Mouse (Mus musculus) layer of hippocampus, adult 9-11 months (tissue): ENCODE data around the gene Mapk14.
A peak's percentile ranks its signal among the peaks of the same experiment; 100 is the strongest.
"Not testable (repeated sequence)": the region's sequence is repeated elsewhere in the genome, so short reads cannot be mapped to it uniquely, and the experiment has no call there.

ENCODE experiments used
- DNase-seq: peaks from one replicate; pipeline ENCODE4 v3.0.0; 2022

Gene Mapk14

DNA sequence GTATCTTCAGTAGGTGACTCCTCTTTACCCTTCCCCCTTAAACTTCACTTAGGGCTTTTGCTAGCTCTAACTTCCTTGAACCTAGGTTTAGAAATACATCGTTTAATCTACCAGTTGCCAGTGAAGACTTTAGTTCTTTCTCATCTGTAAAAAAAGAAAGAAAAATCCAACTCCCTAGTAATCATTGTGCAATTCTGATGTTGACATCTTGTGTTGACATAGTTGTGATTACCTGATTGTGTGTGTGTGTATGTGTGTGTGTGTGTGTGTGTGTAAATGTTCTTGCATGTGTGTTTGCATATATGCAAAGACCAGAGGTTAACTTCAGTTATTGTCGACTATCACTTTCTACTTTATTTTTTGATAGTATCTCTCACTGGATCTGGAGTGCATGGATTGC is 7.5 kb downstream of the Mapk14 start:
- no peak for DNase-seq

DNA sequence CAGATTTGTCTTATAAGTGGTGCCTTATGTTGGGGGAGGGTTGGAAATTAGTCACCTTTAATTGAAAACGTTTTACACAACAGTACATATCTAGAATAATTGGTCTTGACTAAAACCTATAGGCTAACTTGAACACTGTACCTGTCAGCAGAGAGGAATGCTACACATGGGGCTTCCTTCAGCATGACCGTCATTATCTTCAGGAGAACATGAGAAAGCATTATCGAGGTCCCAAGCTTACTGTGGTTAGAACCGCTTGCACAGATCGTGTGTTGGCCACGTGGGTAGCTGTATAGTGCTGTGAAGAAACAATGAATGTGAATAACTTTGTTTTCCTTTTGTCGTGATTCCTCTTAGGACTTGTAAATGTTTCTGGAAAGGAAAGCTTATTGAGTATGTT is 8.7 kb downstream of the Mapk14 start:
- no peak for DNase-seq

DNA sequence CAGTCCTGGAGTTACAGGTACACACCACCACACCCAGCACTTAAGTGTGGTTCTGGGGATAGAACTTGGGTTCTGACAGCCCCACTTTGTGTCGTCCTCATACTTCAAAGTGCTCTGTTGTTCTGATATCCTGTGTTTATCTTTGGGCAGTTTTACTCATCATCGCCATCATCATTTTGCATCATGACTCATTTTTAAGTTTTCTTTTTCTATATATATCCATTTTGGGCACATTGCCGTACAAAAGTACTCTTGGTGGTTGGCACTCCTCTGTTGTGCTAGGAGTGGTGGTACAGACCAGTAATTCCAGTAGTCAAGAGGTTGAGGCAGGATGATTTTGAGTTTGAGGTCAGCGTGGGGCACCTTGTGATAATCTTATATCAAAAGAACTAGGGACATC is 10.0 kb downstream of the Mapk14 start:
- DNase-seq, result no peak

DNA sequence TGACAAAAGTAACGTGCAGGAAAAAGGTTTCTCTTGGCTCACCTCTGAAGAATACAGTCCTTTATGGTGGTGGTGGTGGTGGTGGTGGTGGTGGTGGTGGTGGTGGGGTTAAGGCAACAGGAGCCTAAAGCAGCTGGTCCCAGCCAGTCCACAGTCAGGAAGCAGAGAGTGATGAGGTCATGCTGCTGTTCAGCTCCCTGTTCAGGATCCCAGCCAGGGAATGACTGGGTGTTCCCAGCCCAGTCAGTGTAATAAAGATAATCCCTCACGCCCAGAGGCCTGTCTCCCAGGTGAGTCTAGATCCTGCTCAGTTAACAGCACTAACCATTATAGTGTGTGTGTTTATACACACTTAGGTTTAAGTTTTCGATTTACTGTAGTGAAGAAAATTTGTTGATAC is 10.6 kb downstream of the Mapk14 start:
- DNase-seq, result no peak

DNA sequence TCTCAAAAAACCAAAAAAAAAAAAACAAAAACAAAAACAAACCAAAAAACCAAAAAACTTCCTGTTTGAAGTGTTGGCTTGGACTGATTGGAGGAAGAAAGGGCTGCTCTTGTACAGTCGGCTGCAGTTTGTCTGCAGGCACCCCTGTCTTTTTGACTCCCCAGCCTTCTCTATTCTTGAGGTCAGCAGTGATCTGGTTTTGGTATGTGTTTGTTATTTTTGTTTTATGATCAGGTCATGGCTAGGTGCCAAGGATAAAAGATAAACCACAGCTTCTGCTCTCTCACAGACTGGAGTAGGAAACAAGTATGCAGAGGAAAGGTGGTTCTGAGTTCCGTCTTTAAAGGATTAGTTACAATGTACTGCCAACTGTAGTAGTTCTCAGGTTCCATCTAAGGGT is 11.5 kb downstream of the Mapk14 start:
- no peak for DNase-seq

DNA sequence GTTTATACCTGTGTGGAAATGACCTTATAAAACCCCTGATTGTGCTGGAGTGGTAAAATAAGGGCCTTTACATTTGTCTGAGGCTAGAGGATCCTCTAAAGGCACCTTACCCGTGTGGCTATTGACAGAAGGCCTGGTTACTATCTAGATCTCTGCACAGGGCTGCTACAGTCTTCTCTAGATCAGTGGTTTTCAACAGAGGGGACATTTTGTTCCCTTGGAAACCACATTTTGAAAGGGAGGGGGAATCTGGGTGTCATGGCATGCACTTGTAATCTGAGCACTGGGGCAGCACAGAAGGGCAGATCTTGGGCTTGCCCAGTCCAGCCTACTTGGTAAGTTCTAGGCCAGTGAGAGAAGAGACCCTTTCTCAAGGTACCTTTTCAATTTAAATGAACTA is 15.6 kb downstream of the Mapk14 start:
- no peak for DNase-seq

DNA sequence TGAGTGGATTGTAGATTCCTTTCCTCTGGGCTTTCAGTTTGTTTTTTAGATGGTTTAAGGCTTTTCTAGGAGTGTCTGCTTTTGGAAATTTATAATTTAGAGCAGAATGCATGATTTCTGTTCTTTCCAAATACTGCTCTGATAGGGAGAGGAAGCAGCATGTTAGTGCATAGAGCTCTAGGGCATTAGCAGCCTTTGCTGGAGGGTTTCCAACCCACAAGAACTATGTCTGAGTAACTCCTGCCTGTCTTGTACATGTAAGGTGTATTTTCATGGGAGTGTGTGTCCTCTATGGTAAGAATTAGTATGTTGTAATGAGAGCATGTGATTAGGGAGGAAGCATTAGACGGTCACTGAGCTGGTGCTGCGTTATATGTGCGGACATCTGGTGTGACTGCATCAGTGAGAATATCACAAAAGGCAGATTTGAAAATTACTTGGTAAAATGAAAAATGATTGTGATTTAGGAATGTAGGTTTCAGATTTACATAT is 16.1 kb downstream of the Mapk14 start:
- no peak for DNase-seq

DNA sequence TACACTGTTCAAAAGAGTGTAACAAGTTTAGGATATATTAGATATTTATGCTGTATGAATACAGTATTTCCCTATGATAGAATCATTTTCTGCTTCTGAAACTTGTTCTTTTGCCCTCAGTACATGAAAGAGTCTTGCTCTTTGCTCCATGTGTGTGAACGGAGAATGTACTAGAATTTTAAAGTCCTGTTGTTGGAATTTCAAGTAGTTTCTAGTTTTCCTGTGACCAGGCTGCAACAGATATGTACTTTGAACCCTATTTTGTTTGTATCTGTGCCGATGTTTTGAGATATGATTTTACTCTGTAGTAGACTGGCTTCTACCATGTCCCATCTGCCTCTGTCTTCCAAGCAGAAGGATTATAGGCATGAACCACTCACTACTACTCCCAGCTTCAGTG is 16.7 kb downstream of the Mapk14 start:
- no peak for DNase-seq

DNA sequence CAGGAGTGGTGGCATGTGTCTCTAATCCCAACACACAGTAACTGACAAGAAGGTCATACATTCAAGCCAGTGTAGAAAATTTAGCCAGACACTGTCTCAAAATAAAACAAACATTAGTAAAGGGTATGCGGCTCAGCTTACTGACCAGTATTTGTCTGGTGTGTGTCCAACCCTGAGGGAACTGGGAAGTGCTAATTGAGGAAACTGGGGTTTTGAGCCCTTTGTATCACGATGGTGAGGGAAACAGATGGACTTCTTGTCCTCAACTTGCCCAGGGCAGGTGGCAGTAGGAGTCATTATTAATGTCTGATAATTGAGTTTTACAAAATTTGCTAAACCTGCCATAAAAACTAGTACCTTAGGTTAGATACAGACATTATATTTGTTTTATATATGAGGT is 17.9 kb downstream of the Mapk14 start:
- DNase-seq, result no peak

DNA sequence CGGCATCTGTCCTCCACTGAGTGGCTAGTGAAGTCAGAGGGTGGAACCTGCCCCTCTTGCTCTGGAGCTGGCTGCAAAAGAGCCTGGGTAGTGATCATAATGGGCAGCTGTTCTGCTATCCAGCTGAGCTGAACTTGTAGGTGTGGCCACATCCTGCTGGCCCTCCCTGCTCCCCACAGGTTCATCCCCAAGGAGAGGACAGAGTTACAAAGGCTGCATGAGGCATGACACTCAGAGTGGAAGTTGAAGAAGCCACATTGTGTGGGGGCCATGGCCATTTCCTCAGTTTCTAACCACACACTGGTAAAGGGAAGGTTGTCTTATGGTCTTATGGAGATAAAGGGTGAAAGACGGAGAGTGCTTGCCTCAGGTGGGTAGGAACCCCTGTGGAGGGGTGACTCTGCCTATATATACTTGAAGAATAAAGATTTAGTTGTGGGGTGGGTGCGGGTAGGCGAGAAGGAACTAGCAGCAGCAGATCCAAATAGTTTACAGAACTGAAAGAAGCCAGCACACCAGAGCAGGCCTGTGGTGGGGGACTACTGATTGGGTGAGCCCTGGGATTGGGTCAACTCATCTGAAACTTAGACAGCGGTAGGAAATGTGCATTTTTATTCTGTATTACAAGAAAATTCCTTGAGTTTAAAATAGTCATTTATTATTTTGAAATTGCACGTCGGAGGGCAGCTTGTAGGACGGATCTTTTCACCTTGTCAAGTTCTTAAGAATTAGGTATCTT is 18.6 kb downstream of the Mapk14 start:
- peak; percentile 47 for DNase-seq

DNA sequence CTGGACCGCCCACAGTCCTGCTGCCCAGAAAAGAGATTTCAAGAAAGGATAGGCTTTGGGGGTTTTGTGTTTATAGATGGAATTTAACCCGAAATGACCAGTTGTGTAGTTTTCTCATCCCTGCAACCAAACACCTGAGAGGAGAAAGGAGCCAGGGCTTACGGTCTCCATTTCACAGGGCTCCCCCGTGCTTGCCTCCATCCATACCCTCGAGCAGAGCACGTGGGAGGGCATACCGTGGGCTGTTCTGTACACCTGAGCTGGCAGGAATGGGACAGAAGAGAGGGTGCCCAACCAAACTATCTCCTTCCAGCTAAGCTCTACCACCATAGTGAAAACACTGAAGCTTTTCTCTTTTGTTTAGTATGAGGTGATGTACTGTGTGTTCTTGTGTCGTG is 19.2 kb downstream of the Mapk14 start:
- no peak for DNase-seq

DNA sequence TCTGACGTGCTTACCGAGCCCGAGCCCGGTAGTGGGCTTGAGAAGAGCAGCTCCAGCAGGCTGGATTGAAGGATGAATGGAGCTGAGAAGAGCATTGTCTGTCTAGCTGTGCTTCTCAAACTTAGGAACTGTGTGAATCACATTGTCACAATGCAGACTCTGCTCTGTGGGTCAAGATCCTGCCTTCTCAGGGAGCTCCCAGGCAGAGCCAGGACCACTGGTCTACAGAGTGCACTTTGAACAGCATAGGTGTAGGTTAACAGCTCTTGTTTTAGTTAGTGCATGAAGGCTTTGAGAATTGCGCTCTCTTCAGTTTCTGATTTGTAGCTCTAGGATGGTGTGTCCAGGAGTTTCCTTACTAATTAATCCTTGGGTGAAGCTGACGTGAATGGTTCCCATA is 20.1 kb downstream of the Mapk14 start:
- no peak for DNase-seq

DNA sequence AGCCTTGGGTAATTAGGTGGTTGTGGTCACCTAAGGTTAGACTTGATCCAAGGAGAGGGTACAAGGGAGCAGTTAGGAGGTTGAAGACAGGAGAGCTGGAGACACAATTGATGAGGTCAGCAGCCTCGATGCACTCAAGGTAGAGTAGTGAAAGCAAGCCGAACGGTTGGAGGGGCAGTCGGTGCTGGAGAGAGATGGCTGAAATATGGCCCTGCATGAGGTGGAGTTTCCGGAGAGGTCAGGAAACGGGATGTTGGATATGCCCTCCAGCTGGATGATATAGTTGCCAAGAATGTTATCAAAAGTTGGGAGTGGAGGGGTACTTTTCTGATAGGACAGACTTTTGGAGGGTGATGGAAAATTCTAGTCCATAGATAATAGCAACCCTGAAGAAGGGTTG is 21.2 kb downstream of the Mapk14 start:
- DNase-seq, result no peak

DNA sequence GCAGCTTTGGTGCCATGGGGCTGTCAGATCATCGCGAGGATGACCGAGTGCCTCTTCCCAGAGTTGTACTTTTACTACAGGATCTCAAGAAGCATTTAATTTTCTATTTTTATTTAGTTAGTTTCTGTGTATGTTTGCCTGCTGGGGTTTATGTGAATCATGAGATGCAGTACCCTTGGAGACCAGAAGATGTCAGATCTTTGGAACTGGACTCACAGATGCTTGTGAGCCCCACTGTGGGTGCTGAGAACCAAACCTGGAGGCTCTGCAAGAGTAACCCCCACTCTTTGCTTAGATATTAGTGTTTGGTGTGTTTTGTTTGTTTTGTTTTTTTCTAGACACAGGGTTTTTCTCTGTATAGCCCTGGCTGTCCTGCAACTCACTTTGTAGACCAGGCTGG is 22.9 kb downstream of the Mapk14 start:
- DNase-seq, result no peak

DNA sequence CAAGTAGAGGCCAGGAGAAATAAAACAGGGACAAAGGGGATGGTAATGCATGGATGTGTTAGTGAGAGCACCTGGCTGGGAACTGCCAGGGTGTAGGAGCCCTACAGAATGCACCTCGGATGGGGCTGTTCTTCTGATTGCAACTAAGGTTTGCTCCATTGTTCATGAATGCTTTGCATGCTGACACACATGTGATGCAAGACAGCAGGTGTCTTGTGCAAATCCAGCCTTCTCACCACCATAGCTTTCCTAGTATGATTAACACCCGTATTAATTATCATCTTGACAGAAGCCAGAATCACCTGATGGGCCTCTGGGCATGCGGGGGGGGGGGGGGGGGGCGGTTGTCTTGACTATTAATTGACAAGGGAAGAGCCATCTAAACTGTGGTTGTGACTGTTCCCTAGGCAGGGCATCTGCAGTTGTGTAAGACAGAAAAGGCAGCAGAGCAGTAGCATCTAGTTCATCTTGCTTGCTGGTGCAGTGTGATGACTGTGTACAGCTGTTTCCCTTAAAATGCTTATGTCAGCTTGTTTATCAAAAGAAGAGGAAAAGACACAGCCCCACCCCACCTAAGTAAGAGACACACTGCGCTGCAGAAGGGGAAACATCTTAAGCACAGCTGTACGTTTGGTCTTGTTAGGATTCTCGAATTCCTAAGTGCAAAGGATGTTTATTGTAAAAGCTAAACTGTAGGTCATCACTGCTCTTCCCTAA is 24.9 kb downstream of the Mapk14 start:
- DNase-seq, result no peak

DNA sequence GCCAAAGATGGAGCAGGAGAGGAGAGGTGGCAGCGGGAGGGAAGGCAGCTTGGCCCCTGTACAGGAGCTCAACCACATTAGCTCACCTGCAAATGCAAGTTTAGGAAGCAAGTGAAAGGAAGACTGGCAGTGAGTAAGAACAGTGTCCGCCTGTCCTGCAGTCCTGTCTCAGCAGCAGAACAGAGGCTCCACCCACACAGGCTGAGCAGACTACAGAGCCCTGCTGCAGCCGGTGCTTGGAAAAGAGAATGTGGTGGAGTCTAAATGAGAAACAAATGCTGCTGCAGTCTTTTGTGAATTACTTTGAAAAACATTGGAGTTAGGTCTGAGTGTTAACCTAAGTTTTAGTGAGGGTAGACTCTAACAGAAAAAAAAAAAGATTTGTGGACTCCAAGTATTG is 26.4 kb downstream of the Mapk14 start:
- DNase-seq, result no peak

DNA sequence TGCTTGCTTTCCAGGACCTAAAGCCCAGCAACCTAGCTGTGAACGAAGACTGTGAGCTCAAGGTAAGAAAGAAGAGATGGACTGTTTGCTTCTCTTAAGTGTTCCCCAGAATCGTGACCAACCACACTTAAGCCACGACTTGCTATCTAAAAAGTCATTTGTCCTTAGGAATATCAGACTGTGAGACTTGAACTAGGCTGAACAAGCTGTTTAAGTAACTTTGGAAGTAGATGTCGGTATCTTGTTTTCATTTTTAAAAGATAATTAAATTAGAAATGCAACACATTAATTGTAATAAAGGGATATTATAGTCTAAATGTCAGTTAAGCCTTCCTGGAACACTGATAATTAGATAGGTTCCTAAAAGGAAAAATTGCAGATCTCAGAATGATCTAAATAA is 34.7 kb downstream of the Mapk14 start, which contains the start of gene AC170998.1:
TSS of gene AC170998.1 (plus strand) at position 301 of the 400 bp plus-strand sequence.
- no peak for DNase-seq

DNA sequence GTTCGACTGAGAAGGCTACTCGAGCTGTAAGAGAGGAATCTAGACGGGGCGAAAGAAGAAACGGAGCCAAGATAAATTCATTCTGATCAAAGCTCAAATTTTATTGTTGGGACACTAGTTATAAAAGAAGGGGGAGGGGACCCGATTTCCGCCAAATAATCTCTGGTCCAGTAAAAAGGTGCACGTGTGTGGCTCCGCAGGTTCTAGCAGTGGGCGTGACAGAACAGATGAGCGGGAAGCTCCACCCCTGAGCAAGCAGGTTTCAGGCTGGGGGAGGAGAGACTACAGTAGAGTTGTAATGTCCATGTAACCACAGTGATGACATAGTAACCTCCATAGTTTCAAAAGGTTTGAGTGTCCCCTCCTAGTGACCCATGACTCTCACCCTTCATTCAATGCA is 36.4 kb downstream of the Mapk14 start:
- not testable (repeated sequence) for DNase-seq

DNA sequence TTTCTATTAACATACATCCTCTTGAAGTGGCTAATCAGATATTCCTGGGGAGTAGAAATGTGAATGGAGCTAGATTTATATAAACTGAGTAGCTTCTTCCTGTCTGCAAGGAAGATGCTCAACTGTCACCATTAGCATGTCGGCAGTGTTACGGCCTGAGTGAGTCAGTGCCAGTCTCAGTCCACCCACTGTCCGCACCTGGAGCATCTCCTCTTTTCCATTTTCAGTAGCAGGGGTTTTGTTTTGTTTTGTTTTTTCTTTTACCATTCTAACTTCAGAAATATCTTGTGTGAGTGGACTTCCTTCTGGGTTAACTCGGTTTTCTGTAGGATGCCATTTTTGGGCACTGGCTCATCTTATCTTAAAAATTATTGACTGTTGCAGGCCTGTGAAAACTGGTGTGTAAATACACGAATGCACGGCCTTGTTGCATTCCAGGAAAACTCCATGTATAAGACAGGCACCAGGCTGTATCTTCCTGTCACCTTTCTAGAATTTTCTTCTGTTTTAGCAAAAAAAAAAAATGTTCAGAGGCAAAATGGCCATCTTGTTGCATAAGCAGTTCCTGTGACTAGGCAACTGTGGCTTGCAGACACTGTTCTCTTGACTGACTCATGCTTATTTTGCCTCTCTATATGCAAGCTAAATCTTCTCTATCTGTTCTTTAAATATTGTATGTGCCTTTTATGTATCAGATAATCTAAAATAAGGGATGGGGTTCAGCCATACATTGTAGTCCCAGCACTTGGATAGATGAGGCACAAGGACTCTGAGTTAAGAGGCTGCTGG is 44.4 kb downstream of the Mapk14 start:
- no peak for DNase-seq

DNA sequence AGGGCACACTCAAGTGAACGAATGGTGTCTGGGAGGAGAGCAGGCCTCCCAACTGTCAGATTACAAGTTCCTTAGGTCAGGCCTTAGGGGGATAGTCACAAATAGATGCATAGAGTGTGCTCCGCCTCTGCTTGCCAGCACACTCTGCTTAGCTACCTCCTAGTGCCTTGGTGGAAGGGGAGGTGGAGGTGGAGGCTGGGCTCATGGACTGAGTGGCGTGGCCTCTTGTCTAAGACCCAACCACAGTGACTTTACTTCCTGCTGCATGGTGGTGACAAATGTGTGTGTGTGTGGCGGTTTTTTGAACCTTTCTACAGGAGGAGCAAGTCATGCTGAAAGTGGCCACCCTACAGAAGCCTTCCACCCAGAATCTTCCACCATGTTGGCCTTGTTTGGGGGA is 45.4 kb downstream of the Mapk14 start:
- no peak for DNase-seq

DNA sequence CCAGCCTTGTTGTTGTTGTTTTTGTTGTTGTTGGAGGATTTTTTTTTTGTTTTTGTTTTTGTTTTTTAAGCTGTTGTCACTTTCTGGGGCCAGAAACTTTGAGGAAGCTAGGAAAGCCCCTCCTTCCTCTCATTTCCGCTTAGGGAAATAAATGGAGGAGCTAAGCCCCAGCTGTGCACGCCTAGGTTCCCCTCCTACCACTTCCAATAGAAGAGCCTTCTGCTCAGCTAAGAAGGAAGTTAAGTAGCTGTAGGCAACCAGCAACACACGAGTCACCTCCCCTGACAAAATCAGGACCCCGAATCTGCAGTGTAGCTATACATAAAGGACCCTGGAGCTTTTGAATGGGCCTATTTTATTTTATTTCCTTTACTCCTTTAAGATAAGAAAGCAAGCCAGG is 46.8 kb downstream of the Mapk14 start:
- DNase-seq, result no peak

DNA sequence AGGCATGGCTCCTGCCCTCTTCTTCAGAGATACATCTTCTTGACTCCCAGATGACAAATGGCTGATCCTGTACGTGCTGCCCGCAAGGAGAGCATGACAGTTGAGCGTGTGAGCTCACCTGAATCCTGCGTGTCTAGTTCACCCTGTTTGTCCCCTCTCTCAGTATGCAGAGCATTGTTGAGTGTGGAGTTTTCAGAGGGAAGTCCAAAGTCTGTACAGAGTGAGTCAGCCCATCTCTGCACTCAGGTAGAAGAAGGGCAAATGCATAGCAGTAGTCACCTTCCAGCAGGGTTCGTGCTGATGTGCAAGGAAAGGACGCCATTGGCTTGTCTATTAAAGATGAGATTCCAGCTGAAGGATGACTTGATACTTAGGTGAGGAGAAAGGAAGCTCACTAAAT is 48.1 kb downstream of the Mapk14 start:
- DNase-seq, result no peak

DNA sequence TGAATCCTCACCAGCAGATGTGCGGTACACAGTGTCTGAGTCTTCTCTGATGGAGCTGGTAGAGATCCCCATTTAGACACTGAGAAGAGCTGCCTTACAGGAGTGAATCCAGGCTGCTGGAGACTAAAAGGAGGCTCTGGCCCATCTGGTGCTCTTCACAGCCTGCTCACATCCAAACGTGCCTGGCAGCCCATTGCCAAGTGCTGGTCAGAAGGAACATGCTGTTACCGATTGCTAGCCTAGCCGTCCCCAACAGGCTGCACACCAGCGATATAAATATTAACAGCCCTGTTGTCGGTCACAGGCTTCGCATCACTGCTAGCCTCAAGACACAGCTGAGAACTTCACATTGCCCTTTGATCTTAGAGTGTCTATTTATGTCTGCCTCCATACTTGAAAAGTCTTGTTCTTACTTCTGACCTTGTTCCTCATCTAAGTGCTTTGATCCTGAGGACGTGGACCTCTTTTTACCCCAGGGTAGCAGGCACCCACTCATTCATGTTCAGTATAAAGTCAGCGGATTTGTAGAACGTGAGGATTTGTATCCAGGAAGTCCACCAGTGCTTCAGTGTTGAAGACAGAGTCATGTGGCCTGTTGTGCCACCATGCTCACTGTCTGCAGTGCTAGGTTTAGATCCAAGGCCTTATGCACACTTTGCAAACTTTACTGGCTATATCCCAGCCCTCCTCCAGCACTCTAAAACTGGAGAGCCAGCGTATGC is 52.2 kb downstream of the Mapk14 start:
- peak; percentile 80 for DNase-seq
